Mouse (Mus musculus): ENCODE measurements around the gene Hoxd9.

The Hoxd9 gene

GRCm38 (mm10) chr2:74733765-74734164 lies 36.2 kb downstream of the Hoxd9 start:
- DNase-seq (ENCODE audit: low spot score), result no peak

GRCm38 (mm10) chr2:74734451-74734850 lies 36.9 kb downstream of the Hoxd9 start:
- no peak for DNase-seq (ENCODE audit: low spot score)

GRCm38 (mm10) chr2:74734996-74735811 lies 37.7 kb downstream of the Hoxd9 start:
- no peak for DNase-seq (ENCODE audit: low spot score)

GRCm38 (mm10) chr2:74735851-74736687 lies 38.5 kb downstream of the Hoxd9 start:
- DNase-seq (ENCODE audit: low spot score), result no peak

- no peak for DNase-seq (ENCODE audit: low spot score)
Measured at GRCm38 (mm10) chr2:74736688-74737577, 39.4 kb downstream of the Hoxd9 start.

GRCm38 (mm10) chr2:74737578-74738070 lies 40.1 kb downstream of the Hoxd9 start:
- no peak for DNase-seq (ENCODE audit: low spot score)

- no peak for DNase-seq (ENCODE audit: low spot score)
Measured at GRCm38 (mm10) chr2:74738623-74739475, 41.3 kb downstream of the Hoxd9 start.

- DNase-seq (ENCODE audit: low spot score), result no peak
Measured at GRCm38 (mm10) chr2:74739476-74739800, 41.9 kb downstream of the Hoxd9 start.

- DNase-seq (ENCODE audit: low spot score), result no peak
Measured at GRCm38 (mm10) chr2:74739869-74740268, 42.3 kb downstream of the Hoxd9 start.

GRCm38 (mm10) chr2:74740311-74741091 lies 43.0 kb downstream of the Hoxd9 start:
- no peak for DNase-seq (ENCODE audit: low spot score)

GRCm38 (mm10) chr2:74741252-74741978 lies 43.9 kb downstream of the Hoxd9 start:
- no peak for DNase-seq (ENCODE audit: low spot score)

GRCm38 (mm10) chr2:74741979-74742277 lies 44.4 kb downstream of the Hoxd9 start:
- DNase-seq (ENCODE audit: low spot score), result no peak

- DNase-seq (ENCODE audit: low spot score), result no peak
Measured at GRCm38 (mm10) chr2:74745540-74746297, 48.2 kb downstream of the Hoxd9 start.

GRCm38 (mm10) chr2:74746298-74746921 lies 48.9 kb downstream of the Hoxd9 start:
- DNase-seq (ENCODE audit: low spot score), result no peak

- no peak for DNase-seq (ENCODE audit: low spot score)
Measured at GRCm38 (mm10) chr2:74747006-74747405, 49.5 kb downstream of the Hoxd9 start.

- DNase-seq (ENCODE audit: low spot score), result no peak
Measured at GRCm38 (mm10) chr2:74747661-74748141, 50.2 kb downstream of the Hoxd9 start.

- no peak for DNase-seq (ENCODE audit: low spot score)
Measured at GRCm38 (mm10) chr2:74748436-74748995, 51.0 kb downstream of the Hoxd9 start.

Data from urinary bladder, postnatal 25 days (tissue).